Mouse (Mus musculus): Measurements from ENCODE around the gene Rab8a. TPM values are rescaled to one million over a fixed set of nuclear protein-coding genes. Genes with fewer than 3 reads are reported as not detected.

Gene Rab8a
- polyA plus RNA-seq, 1 experiment from 2014 or later = 117 TPM

DNA sequence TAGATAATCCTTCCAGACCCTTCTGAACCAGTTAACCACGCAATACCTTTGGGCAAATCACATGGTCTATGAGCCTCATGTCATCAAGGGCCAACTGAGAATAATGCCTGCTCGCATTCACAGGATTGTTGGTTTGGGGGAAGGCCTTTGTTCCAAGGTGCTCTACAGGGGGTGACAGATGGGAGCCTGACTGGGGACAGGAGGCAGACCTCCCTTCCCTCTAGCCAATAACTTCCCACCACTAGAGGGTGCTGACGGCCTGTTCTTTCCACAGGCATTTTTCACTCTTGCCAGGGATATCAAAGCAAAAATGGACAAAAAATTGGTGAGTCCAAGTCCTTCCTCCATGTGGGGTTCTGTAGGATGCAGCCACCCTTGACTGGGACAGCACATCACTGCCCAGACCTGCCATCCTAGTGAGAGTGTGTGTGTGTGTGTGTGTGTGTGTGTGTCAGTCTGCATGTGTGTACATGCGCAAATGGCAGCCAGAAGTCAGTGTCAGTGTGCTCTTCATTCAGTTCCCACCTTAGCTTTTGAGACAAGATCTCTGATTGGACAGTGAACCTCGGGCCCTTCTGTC lies 16.4 kb downstream of the Rab8a start:
- H3K4me2 ChIP-seq = no peak overlapping the region
- 60% methylated on average over 5 of the region's 5 CpGs for WGBS
- H3K36me3 ChIP-seq = peaks cover 99% of the 10 kb centered on the region
- ATAC-seq (ENCODE audit: insufficient number of reproducible peaks, insufficient read depth, low FRiP score, low TSS enrichment, low read depth) = 0 out of 2 replicates have a peak, but pooled peaks have one; percentile 32
- H3K27me3 ChIP-seq = no peaks in the 10 kb centered on the region
- no peak overlapping the region for H3K4me3 ChIP-seq (replicated peaks)
- no peaks in the 10 kb centered on the region for H3K4me1 ChIP-seq (replicated peaks)
- H3K27ac ChIP-seq = no peak overlapping the region
- no peak overlapping the region for H3K9ac ChIP-seq (replicated peaks)
- H3K9me3 ChIP-seq = no peaks in the 10 kb centered on the region

DNA sequence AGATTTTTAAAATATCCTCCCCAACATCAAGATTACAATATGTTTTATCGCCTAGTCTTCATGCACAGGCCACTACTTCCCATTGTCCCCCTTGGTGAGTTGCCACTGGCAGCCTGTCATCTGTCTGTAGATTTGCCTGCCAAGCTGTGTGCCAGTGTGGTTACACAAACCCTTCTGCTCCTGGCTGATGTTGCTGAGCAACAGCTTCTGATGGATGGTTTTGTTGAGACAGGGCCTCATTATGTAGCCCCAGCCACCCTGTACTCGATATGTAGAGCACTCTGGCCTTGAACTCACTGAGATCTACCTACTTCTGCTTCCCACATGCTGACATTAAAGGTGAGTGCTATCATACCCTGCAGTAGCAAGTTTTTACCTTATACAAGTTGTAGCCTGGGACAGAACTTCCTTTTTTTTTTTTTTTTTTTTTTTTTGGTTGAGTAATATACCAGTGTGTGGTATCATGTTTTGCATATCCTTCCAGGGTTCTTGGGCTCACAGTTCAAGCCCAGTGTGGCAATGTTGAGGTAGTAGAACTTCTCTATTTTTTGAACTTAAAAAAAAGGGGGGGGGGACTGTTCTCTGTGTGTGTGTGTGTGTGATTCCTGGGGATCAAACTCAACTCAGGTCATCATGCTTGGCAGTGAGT lies 22.7 kb downstream of the Rab8a start:
- 79% methylated on average over 2 of the region's 2 CpGs for WGBS

DNA sequence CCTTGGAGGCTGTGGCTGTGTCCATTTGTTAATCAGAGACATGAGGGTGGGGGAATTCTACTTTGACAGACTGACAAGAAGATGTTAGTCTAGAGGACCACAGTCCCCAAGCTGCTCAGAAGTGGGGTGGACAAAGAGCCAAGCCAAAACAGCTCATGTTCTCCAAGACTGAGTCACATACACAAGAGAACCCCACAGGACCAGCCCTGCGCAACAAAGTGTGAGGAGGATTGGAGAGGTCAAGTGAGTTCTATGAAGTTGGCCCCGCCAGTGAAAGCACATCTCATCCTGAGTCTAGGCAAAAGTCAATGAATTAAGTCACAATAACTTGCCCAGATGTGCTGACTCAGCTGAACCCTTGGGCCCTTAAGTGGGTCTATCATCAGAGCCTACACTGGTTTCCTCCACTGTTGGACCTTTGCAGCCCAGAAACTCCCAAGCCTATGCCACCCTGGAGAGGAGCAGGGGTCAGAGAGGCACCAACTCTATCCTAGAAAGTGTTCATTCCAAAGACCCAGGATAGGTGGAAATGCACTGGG lies 26.9 kb downstream of the Rab8a start:
- ATAC-seq (ENCODE audit: insufficient number of reproducible peaks, insufficient read depth, low FRiP score, low TSS enrichment, low read depth) = no peak
- no peak overlapping the region for H3K4me2 ChIP-seq
- 87% methylated on average over 2 of the region's 2 CpGs for WGBS

More for the DNA sequence above, 22.7 kb downstream of the Rab8a start:
- H3K9me3 ChIP-seq = no peaks in the 10 kb centered on the region
- H3K4me2 ChIP-seq = no peak overlapping the region
- no peak overlapping the region for H3K9ac ChIP-seq (replicated peaks)
- no peak for ATAC-seq (ENCODE audit: insufficient number of reproducible peaks, insufficient read depth, low FRiP score, low TSS enrichment, low read depth)
- H3K4me3 ChIP-seq (replicated peaks) = no peak overlapping the region
- no peaks in the 10 kb centered on the region for H3K27me3 ChIP-seq
- H3K4me1 ChIP-seq (replicated peaks) = no peaks in the 10 kb centered on the region
- H3K36me3 ChIP-seq = peaks cover 36% of the 10 kb centered on the region
- no peak overlapping the region for H3K27ac ChIP-seq

DNA sequence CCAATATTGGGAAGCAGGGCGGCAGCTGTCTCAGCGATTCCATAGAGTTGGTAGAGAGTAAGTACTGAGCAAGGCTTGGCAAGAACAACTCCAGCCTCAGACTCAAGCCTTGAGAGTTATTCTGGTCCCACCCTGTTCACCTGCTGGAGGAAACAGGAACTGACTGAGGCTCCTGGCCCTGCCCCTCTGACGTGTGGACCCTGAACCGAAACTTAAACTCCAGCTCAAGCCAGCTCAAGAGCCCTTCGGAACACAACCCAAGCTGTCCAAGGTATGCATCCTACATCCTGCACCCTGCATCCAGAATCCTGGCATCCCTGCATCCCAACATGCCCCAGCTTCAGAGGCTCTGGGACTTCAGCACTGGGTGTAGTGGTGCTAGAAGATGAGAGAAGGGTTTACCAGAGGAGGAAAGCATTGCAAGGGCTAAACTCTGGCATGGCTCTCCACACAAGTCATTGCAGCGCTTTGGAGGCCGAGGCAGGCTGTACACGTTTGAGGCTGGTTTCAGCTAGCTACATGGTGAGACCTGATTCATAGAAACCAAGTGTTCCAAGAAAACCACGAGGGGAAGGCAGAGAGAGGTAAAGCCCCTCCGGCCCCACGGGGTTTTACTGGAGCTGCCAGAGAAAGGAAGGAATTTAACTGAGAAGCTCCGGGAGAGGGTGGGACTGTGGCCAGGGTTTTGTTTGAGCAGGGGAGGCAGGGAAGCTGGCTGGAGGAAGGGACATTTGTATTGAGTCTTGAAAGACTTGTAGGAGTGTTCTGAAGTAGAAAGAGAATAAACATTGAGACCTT lies 28.6 kb downstream of the Rab8a start, which contains the start of gene Hsh2d:
Gene Hsh2d (plus strand): TSS at position 222 of the 798 bp plus-strand sequence.
- Histone ChIP-seq H3K4me1 (replicated peaks) (no peaks in the 10 kb centered on the region), H3K9ac (replicated peaks) (no peak within 1 kb of the TSS), H3K4me3 (replicated peaks) (no peak within 1 kb of the TSS), H3K4me2 (no peak within 1 kb of the TSS), H3K9me3 (no peaks in the 10 kb centered on the region), H3K27ac (no peak within 1 kb of the TSS), H3K36me3 (no peaks in the 10 kb centered on the region), H3K27me3 (no peaks in the 10 kb centered on the region)
- ATAC-seq (ENCODE audit: insufficient number of reproducible peaks, insufficient read depth, low FRiP score, low TSS enrichment, low read depth) = no peak
- WGBS = 72% methylated on average over 12 of the region's 12 CpGs

More for the DNA sequence above, 26.9 kb downstream of the Rab8a start:
- Histone ChIP-seq H3K9me3 (no peaks in the 10 kb centered on the region), H3K9ac (replicated peaks) (no peak overlapping the region), H3K27me3 (no peaks in the 10 kb centered on the region), H3K36me3 (no peaks in the 10 kb centered on the region), H3K4me3 (replicated peaks) (no peak overlapping the region), H3K4me1 (replicated peaks) (no peaks in the 10 kb centered on the region), H3K27ac (no peak overlapping the region)

DNA sequence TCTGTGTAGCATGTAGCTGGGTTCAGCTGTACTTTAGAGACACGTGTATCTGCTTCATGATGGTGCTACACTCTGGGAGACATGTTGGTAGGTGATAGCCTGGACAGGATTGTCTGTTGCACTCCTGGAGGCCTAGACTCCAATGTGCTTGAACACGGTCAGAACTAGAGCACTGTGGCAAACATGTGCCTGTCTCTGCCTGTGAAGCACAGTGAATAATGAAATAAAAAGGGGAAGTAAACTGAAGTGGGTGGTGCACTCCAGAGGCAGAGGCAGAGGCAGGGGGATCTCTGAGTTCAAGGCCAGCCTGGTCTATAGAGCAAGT lies 29.2 kb downstream of the Rab8a start:
- Histone ChIP-seq H3K9me3 (no peaks in the 10 kb centered on the region), H3K4me2 (no peak overlapping the region), H3K4me1 (replicated peaks) (no peaks in the 10 kb centered on the region), H3K9ac (replicated peaks) (no peak overlapping the region), H3K36me3 (no peaks in the 10 kb centered on the region), H3K27ac (no peak overlapping the region), H3K27me3 (no peaks in the 10 kb centered on the region), H3K4me3 (replicated peaks) (no peak overlapping the region)
- 83% methylated on average over 2 of the region's 2 CpGs for WGBS
- ATAC-seq (ENCODE audit: insufficient number of reproducible peaks, insufficient read depth, low FRiP score, low TSS enrichment, low read depth) = no peak

DNA sequence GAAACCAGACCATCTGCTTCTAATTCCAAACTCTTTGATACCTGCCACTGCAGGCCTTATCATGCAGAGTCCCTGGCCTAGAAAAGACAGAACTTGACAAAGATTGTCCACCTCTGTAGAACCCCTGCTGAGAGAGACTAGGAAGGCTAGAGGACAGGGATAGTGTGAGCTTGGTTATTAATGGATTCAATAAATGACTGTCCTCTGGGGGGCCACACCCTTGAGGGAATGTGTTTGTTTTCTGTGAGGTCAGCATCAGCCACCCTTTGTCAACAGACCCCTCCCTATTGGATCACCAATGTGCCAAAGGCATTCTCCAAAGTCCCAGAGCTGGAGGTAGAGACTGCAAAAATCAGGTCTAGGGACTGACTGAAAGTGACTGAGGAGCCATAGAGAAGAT lies 31.1 kb downstream of the Rab8a start:
- Histone ChIP-seq H3K9ac (replicated peaks) (no peak overlapping the region), H3K4me1 (replicated peaks) (no peaks in the 10 kb centered on the region), H3K36me3 (no peaks in the 10 kb centered on the region), H3K4me3 (replicated peaks) (no peak overlapping the region), H3K27me3 (no peaks in the 10 kb centered on the region), H3K9me3 (no peaks in the 10 kb centered on the region), H3K4me2 (no peak overlapping the region), H3K27ac (no peak overlapping the region)
- ATAC-seq (ENCODE audit: insufficient number of reproducible peaks, insufficient read depth, low FRiP score, low TSS enrichment, low read depth) = no peak

DNA sequence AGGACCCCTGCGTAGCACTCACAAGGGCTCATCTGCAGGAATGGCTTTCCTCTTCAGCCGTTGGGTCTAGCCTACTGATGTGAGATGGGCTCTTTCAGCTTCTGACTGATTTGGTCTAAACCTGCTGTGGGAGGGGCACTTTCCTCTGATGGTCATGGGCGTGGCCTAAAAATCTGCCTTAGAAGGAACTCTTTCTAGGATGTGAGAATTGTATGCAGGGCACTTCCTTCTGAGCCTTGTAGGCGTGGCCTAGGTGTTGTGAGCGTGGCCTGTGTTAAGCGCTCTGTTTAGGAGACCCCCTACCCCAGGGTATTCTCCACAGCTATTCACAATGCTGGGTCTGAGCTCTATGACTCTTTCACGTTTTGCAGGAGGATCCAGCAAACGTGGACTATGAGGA lies 37.0 kb downstream of the Rab8a start:
- no peak overlapping the region for H3K4me3 ChIP-seq (replicated peaks)
- no peak overlapping the region for H3K4me2 ChIP-seq
- H3K27ac ChIP-seq = no peak overlapping the region
- no peaks in the 10 kb centered on the region for H3K36me3 ChIP-seq
- H3K9me3 ChIP-seq = peaks cover 16% of the 10 kb centered on the region
- ATAC-seq (ENCODE audit: insufficient number of reproducible peaks, insufficient read depth, low FRiP score, low TSS enrichment, low read depth) = no peak
- H3K27me3 ChIP-seq = no peaks in the 10 kb centered on the region
- H3K9ac ChIP-seq (replicated peaks) = no peak overlapping the region
- no peaks in the 10 kb centered on the region for H3K4me1 ChIP-seq (replicated peaks)
- WGBS = 64% methylated on average over 8 of the region's 8 CpGs

DNA sequence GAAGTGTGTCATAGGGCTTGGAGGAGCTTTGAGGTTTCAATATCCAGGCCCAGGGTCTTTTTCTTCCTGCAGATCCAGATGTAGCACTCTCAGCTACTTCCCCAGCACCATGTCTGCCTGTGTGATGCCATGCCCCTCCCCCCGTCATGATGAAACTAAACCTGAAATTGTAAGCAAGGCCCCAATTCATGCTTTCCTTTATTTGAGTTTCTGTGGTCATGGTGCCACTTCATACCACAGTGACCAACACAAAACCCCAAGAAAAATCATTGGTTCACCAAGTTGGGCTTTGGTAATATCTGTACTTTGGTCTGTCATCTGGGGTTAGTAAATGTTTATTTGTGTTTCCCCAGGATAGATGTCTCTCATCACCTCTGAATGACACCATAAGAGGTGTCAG lies 47.6 kb downstream of the Rab8a start:
- no peaks in the 10 kb centered on the region for H3K4me1 ChIP-seq (replicated peaks)
- H3K9ac ChIP-seq (replicated peaks) = no peak overlapping the region
- peaks cover 4% of the 10 kb centered on the region; the same call in 1 of the 2 replicates for H3K27me3 ChIP-seq
- peaks cover 11% of the 10 kb centered on the region for H3K9me3 ChIP-seq
- H3K4me3 ChIP-seq (replicated peaks) = no peak overlapping the region
- no peak for ATAC-seq (ENCODE audit: insufficient number of reproducible peaks, insufficient read depth, low FRiP score, low TSS enrichment, low read depth)
- H3K36me3 ChIP-seq = no peaks in the 10 kb centered on the region
- no peak overlapping the region for H3K27ac ChIP-seq
- no peak overlapping the region for H3K4me2 ChIP-seq
- 82% methylated on average over 1 of the region's 1 CpGs for WGBS

DNA sequence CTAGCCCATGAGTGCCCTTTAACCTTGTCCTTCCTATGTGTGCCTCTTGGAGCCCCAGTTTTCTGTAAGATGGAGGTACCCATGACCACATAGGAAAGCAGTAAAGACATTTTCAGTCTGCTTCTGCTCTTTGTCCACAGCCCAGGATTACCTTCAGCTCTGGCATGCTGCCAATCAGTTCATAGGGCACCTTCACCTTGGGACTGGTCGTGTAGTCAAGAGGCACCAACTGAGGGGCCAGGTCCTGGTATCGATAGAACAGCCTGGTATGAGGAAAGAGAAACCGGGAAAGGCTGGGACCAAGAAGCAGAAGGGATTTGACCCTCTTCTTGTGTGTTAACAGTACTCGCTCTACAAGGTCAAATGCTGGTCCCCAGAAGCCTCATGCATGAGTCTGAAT lies 49.2 kb downstream of the Rab8a start:
- Histone ChIP-seq H3K9ac (replicated peaks) (no peak overlapping the region), H3K4me3 (replicated peaks) (no peak overlapping the region), H3K36me3 (no peaks in the 10 kb centered on the region), H3K9me3 (no peaks in the 10 kb centered on the region), H3K27ac (no peak overlapping the region), H3K4me1 (replicated peaks) (no peaks in the 10 kb centered on the region), H3K27me3 (peaks cover 8% of the 10 kb centered on the region), H3K4me2 (no peak overlapping the region)
- 77% methylated on average over 4 of the region's 4 CpGs for WGBS
- no peak for ATAC-seq (ENCODE audit: insufficient number of reproducible peaks, insufficient read depth, low FRiP score, low TSS enrichment, low read depth)

DNA sequence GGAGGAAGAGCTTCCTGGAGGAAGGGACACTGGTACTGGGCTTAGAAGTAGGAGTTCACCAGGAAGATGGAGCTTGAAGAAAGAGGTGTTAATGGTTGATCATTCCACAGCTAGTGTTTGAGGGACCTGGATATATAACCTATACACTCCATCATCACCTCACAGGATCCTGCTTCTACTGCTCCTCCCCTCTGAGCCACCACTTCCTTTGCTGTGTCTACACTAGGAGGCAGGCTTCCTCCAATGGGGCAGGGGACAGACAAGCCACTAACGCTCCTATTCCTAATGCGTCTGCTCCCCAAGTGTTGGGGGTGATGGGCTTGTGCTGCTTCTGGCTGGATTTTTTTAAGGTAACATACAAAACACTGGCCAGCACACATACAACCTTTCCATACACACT lies 49.7 kb downstream of the Rab8a start:
- WGBS = 80% methylated on average over 2 of the region's 2 CpGs
- Histone ChIP-seq H3K9ac (replicated peaks) (no peak overlapping the region), H3K4me1 (replicated peaks) (no peaks in the 10 kb centered on the region), H3K9me3 (no peaks in the 10 kb centered on the region), H3K4me3 (replicated peaks) (no peak overlapping the region), H3K36me3 (no peaks in the 10 kb centered on the region), H3K27me3 (peaks cover 8% of the 10 kb centered on the region), H3K4me2 (no peak overlapping the region), H3K27ac (no peak overlapping the region)
- ATAC-seq (ENCODE audit: insufficient number of reproducible peaks, insufficient read depth, low FRiP score, low TSS enrichment, low read depth) = no peak

DNA sequence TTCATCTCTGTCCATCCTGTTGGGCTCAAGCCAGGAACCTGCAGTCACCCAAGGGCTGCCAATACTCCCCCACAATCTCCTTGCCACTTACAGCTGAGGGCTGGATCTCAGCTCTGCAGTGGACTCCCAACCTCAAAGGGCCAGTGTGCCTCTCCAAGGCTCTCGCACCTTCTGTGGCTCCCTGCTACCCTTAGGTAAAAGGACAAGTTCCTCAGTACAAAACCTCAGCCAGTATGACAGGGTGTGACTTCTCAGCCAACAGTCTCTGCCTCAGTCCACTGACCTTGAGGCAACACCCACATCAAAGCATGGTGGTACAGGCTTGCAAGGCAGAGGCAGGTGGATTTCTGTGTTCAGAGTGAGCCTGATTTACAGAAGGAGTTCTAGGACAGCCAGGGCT lies 50.8 kb downstream of the Rab8a start:
- no peak for ATAC-seq (ENCODE audit: insufficient number of reproducible peaks, insufficient read depth, low FRiP score, low TSS enrichment, low read depth)
- 89% methylated on average over 1 of the region's 1 CpGs for WGBS

More for the DNA sequence above, 50.8 kb downstream of the Rab8a start:
- Histone ChIP-seq H3K36me3 (no peaks in the 10 kb centered on the region), H3K27ac (no peak overlapping the region), H3K4me1 (replicated peaks) (no peaks in the 10 kb centered on the region), H3K4me2 (no peak overlapping the region), H3K9me3 (no peaks in the 10 kb centered on the region), H3K27me3 (peaks cover 11% of the 10 kb centered on the region), H3K4me3 (replicated peaks) (no peak overlapping the region), H3K9ac (replicated peaks) (no peak overlapping the region)

Measured in limb, embryonic 12.5 days (tissue).